Mouse (Mus musculus) layer of hippocampus, postnatal 36 days (tissue): ENCODE results near the gene Abcc6. TPM values are rescaled to one million over a fixed set of nuclear protein-coding genes. Genes with fewer than 3 reads are reported as not detected.
A peak's percentile ranks its signal among the peaks of the same experiment; 100 is the strongest.

Source experiments
- DNase-seq, 2 experiments: peaks; one replicate each; pipeline ENCODE4 v3.0.0; 2022
- total RNA-seq, 2 experiments: library from RNA; stranded (reverse); gene quantifications; 2 replicates each; pipeline ENCODE4 v1.2.3; 2021

Gene Abcc6
- total RNA-seq: 1 to 10 TPM; 1.4 to 2.6 TPM

- DNase-seq: no peak
These were observed at the start of gene Abcc6 for GRCm38 (mm10) chr7:46030145-46030488. Abcc6 (minus strand) TSS chr7:46030302.

GRCm38 (mm10) chr7:46077675-46078074 is 47.6 kb upstream of the Abcc6 start:
- no peak for DNase-seq

GRCm38 (mm10) chr7:46076844-46077243 is 46.7 kb upstream of the Abcc6 start:
- DNase-seq: no peak

GRCm38 (mm10) chr7:46068831-46069230 is 38.7 kb upstream of the Abcc6 start:
- no peak for DNase-seq

- no peak for DNase-seq
These were observed 33.2 kb upstream of the Abcc6 start for GRCm38 (mm10) chr7:46063296-46063695.

GRCm38 (mm10) chr7:46061614-46062013 is 31.5 kb upstream of the Abcc6 start:
- DNase-seq: no peak

- DNase-seq: no peak
These were observed 30.6 kb upstream of the Abcc6 start for GRCm38 (mm10) chr7:46060688-46061087.

- no peak for DNase-seq
These were observed 28.8 kb upstream of the Abcc6 start for GRCm38 (mm10) chr7:46058882-46059281.

GRCm38 (mm10) chr7:46053566-46053965 is 23.5 kb upstream of the Abcc6 start:
- DNase-seq: no peak

GRCm38 (mm10) chr7:46052161-46052821 is 22.2 kb upstream of the Abcc6 start:
- DNase-seq: no peak

- DNase-seq: no peak
These were observed 19.9 kb upstream of the Abcc6 start for GRCm38 (mm10) chr7:46049981-46050380.

GRCm38 (mm10) chr7:46047873-46048562 is 17.9 kb upstream of the Abcc6 start:
- DNase-seq: no peak

GRCm38 (mm10) chr7:46045882-46046281 is 15.8 kb upstream of the Abcc6 start:
- DNase-seq: no peak

GRCm38 (mm10) chr7:46044106-46044505 is 14.0 kb upstream of the Abcc6 start:
- no peak for DNase-seq

- no peak for DNase-seq
These were observed 9.8 kb upstream of the Abcc6 start for GRCm38 (mm10) chr7:46039873-46040272.

- no peak for DNase-seq
These were observed 7.3 kb upstream of the Abcc6 start for GRCm38 (mm10) chr7:46037433-46037832.

GRCm38 (mm10) chr7:46035468-46035867 is 5.4 kb upstream of the Abcc6 start:
- no peak for DNase-seq

- DNase-seq: no peak
These were observed 4.9 kb upstream of the Abcc6 start for GRCm38 (mm10) chr7:46034991-46035390.

GRCm38 (mm10) chr7:46033870-46034337 is 3.8 kb upstream of the Abcc6 start:
- DNase-seq: no peak

GRCm38 (mm10) chr7:46033109-46033869 is 3.2 kb upstream of the Abcc6 start, which contains the start of gene Nomo1:
Nomo1 (plus strand) TSS chr7:46033698.
- DNase-seq: peak; percentile 96

GRCm38 (mm10) chr7:46031075-46031474 is 973 bp upstream of the Abcc6 start:
- DNase-seq: no peak

- no peak for DNase-seq
These were observed 580 bp downstream of the Abcc6 start for GRCm38 (mm10) chr7:46029299-46030144.
